Mouse (Mus musculus) kidney, postnatal 0 days (tissue): ENCODE results near the gene Ppib. TPM values are rescaled to one million over a fixed set of nuclear protein-coding genes. Genes with fewer than 3 reads are reported as not detected.

Source experiments
- ATAC-seq: fragments of 200-750 bp; cut with Nextera tagmentation; replicated peaks from 2 replicates; pipeline ENCODE4 v1.8.0; 2017; ENCODE audit warnings: low read depth, moderate number of reproducible peaks, moderate TSS enrichment, moderate library complexity; ENCODE audit not compliant: low FRiP score
- DNase-seq: peaks from one replicate; pipeline ENCODE4 v3.0.0-alpha.2; 2016; ENCODE audit warnings: low spot score
- H3K27ac ChIP-seq: fragments of 300-500 bp; sonication (generic); 2 replicates; pipeline ENCODE4 v1.5.1; 2014; ENCODE audit warnings: mild to moderate bottlenecking
- H3K27me3 ChIP-seq: fragments of 300-500 bp; sonication (generic); 2 replicates; pipeline ENCODE4 v1.6.1; 2014; ENCODE audit warnings: low read length, mixed read lengths; ENCODE audit not compliant: insufficient read depth
- H3K36me3 ChIP-seq: fragments of 300-500 bp; sonication (generic); 2 replicates; pipeline ENCODE4 v1.6.1; 2014; ENCODE audit warnings: low read length, mixed read lengths; ENCODE audit not compliant: insufficient read depth
- H3K4me1 ChIP-seq: fragments of 300-500 bp; sonication (generic); replicated peaks from 2 replicates; pipeline ENCODE4 v1.6.1; 2014; ENCODE audit warnings: antibody characterized with exemption, low read length, mixed read lengths; ENCODE audit not compliant: insufficient read depth
- H3K4me2 ChIP-seq: fragments of 300-500 bp; sonication (generic); 2 replicates; pipeline ENCODE4 v1.6.1; 2014; ENCODE audit warnings: mild to moderate bottlenecking, low read length, moderate library complexity, mixed read lengths
- H3K4me3 ChIP-seq: fragments of 300-500 bp; sonication (generic); replicated peaks from 2 replicates; pipeline ENCODE4 v1.5.1; 2014; ENCODE audit warnings: low read depth, low read length
- H3K9ac ChIP-seq: fragments of 300-500 bp; sonication (generic); 2 replicates; pipeline ENCODE4 v1.6.1; 2014; ENCODE audit warnings: low read depth, low read length
- H3K9me3 ChIP-seq: fragments of 300-500 bp; sonication (generic); replicated peaks from 2 replicates; pipeline ENCODE4 v1.6.1; 2016; ENCODE audit warnings: low read length, inconsistent platforms, mixed read lengths
- CTCF ChIP-seq: IDR thresholded peaks from 2 replicates; pipeline ENCODE4 v1.5.1; 2016; ENCODE audit warnings: antibody characterized with exemption, low read depth, mild to moderate bottlenecking, moderate library complexity
- WGBS: fragments of 180-500 bp; shearing (Covaris S2); extraction: QIAGEN DNeasy Blood & Tissue Kit; methylation state at CpG from one replicate; pipeline ENCODE4 v1.1.7; 2014; 5-methylcytosine and 5-hydroxymethylcytosine counted together
- polyA plus RNA-seq: library from polyadenylated mRNA; unstranded; fragments of >200 nt; fragmentation: Nextera tagmentation; extraction: Ambion mirVana; gene quantifications from 2 replicates; pipeline ENCODE4 v1.2.1, GENCODE M21; 2015

Ppib gene
- polyA plus RNA-seq, 1 experiment from 2014 or later = 789 TPM

DNA sequence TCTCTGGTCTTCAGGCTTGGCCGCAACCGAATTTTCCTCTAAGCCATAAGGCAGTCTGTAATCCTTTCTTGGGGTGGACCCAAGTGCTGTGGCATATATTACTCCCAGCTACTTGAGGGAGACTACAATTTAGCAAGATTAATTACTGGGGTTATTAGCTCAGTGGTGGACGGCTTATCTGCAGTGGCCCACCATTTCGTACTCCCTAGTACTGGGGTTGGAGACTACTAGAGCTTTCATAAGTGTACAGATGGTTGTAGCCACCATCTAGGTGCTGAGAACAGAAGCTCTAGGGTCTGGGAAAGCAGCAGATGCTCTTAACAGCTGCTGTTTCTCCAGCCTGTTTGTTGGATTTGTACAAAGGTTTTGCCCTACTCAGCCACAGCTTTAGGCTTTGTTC is 964 bp downstream of the Ppib start:
- H3K27me3 ChIP-seq = no peaks in the 10 kb centered on the region
- peak overlapping the region; percentile 73 for H3K4me2 ChIP-seq
- no peak overlapping the region for H3K27ac ChIP-seq
- ATAC-seq (no peak), DNase-seq (no peak)
- peaks cover 32% of the 10 kb centered on the region for H3K36me3 ChIP-seq
- no peaks in the 10 kb centered on the region for H3K9me3 ChIP-seq
- WGBS = 6% methylated on average over 4 of the region's 4 CpGs
- no peak for TF ChIP-seq CTCF
- H3K9ac ChIP-seq = peak overlapping the region; percentile 85
- peak overlapping the region; percentile 62 for H3K4me3 ChIP-seq
- H3K4me1 ChIP-seq = no peaks in the 10 kb centered on the region

DNA sequence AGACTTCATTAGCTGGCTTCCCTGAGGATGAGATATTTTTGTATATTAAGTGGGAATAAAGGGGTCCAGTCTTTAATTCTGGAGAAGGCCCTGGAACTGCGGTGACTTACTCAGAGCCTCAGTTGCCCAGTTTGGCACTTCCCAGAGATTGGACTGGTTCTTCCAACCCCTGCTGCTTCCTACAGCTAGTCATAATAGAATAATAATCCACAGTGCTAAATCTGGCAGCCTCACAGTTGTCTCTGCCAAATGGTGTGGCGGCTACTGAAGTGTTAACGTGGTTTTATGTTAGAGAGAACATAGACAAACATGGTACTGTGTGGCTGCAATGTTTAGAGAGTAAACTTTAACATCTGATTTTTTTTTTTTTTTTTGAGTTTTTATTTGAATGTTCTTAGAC is 1.6 kb downstream of the Ppib start:
- 53% methylated on average over 3 of the region's 3 CpGs for WGBS
- H3K27me3 ChIP-seq = no peaks in the 10 kb centered on the region
- ATAC-seq (no peak), DNase-seq (no peak)
- H3K4me3 ChIP-seq = no peak overlapping the region
- peaks cover 38% of the 10 kb centered on the region for H3K36me3 ChIP-seq
- H3K4me1 ChIP-seq = no peaks in the 10 kb centered on the region
- no peak overlapping the region for H3K27ac ChIP-seq
- H3K9ac ChIP-seq = no peak overlapping the region
- no peaks in the 10 kb centered on the region for H3K9me3 ChIP-seq
- TF ChIP-seq CTCF = no peak
- peak overlapping the region; percentile 73 for H3K4me2 ChIP-seq

DNA sequence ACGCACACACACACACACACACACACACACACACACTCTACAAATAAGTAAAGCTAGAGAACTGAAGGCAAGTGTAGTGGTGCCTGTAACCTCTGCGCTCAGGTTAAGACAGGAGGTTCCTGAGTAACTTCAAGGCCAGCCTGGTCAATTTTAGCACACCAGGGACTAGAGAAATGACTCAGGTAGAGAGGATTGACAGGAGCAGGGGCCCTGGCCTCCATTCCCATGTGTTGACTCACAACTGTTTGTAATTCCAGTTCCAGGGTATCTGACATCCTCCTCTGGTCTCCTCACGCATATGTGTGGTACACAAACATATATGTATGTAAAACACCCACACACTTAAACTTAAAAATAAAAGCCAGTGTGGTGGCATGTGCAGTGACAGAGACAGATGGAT is 3.4 kb downstream of the Ppib start:
- Histone ChIP-seq H3K36me3 (peaks cover 44% of the 10 kb centered on the region), H3K27me3 (0 out of 2 replicates have a peak, but pooled peaks cover under 1% of the 10 kb centered on the region), H3K4me2 (no peak overlapping the region), H3K4me1 (no peaks in the 10 kb centered on the region), H3K4me3 (no peak overlapping the region), H3K9me3 (no peaks in the 10 kb centered on the region), H3K27ac (no peak overlapping the region), H3K9ac (no peak overlapping the region)
- TF ChIP-seq CTCF = no peak
- whole genome bisulfite sequencing = 94% methylated on average over 3 of the region's 3 CpGs
- DNase-seq (no peak), ATAC-seq (no peak)

DNA sequence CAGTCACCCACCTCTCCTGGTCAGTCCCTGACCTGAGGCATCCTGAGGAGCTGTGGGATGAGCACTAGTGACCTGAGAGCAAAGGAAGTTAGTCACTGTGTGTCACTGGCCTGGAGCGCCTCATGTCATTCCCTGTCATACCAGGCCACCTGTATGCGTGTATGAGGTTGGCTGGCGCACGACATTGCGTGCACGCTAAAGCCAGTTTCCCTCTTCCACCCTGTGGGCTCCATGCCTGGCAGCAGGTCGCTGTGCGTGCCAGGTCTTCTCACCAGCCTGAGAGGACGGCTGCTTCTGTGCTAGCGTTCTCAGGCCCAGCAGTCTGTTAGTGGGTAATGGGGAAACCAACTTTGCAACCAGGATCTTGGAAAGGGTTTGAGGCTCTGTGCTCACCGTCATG is 4.3 kb downstream of the Ppib start:
- no peak for DNase-seq
- 95% methylated on average over 11 of the region's 11 CpGs for WGBS
- Histone ChIP-seq H3K27me3 (peaks cover 6% of the 10 kb centered on the region; the same call in 1 of the 2 replicates), H3K9ac (no peak overlapping the region), H3K4me2 (no peak overlapping the region), H3K4me1 (peaks cover 5% of the 10 kb centered on the region; the same call in 1 of the 2 replicates), H3K27ac (no peak overlapping the region), H3K36me3 (peaks cover 44% of the 10 kb centered on the region), H3K9me3 (no peaks in the 10 kb centered on the region), H3K4me3 (no peak overlapping the region)
- no peak for ATAC-seq
- TF ChIP-seq CTCF = no peak

DNA sequence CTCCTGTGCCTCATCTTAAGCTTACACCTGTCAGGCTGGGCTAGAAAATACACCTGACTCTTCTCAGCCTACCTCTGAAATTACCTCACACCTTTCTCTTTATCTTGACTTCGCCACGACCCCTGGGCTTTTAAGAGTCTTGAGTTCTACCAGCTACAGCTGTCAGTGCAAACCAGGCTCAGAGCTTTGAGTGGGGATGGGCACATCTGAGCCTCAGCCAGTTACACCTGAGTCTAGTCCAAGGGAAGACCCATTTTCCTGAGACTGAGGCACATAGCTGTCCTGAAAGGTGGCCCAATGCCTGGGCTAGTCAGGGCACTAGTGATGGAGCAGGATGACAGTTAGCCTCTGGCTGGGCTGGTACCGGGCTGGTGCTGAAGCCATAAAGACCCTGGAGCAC is 6.8 kb downstream of the Ppib start:
- no peak overlapping the region for H3K9ac ChIP-seq
- no peak for DNase-seq
- no peak overlapping the region for H3K4me2 ChIP-seq
- H3K27me3 ChIP-seq = peaks cover 6% of the 10 kb centered on the region; the same call in 1 of the 2 replicates
- ATAC-seq = no peak
- H3K4me3 ChIP-seq = no peak overlapping the region
- TF ChIP-seq CTCF = no peak
- H3K36me3 ChIP-seq = peaks cover 44% of the 10 kb centered on the region
- 97% methylated on average over 3 of the region's 3 CpGs for WGBS
- peaks cover 5% of the 10 kb centered on the region; the same call in 1 of the 2 replicates for H3K4me1 ChIP-seq
- no peaks in the 10 kb centered on the region for H3K9me3 ChIP-seq
- H3K27ac ChIP-seq = no peak overlapping the region

DNA sequence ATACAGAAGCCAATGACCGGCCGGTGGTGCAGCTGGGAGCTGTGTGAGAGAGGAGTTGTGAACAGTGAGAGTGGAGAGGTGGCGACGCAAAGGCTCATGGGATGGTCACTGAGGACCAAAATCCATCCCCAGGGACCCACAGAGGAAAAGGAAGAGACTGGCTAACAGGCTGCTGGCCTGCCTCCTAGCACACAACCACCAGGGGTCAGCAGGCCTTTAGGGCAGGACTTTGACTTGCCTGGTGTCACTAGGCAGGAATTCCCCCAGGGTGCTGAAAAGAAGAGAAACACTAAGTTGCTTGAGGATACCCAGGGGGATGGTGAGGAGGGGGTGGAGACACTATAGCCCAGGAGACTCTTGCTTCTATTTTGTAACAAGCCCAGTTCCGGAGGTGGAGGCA is 7.5 kb downstream of the Ppib start:
- H3K4me2 ChIP-seq = no peak overlapping the region
- peaks cover 5% of the 10 kb centered on the region; the same call in 1 of the 2 replicates for H3K4me1 ChIP-seq
- TF ChIP-seq CTCF = peak; percentile 80
- H3K27ac ChIP-seq = no peak overlapping the region
- ATAC-seq (no peak), DNase-seq (peak; percentile 75)
- WGBS = 26% methylated on average over 5 of the region's 5 CpGs
- peaks cover 6% of the 10 kb centered on the region; the same call in 1 of the 2 replicates for H3K27me3 ChIP-seq
- H3K36me3 ChIP-seq = peaks cover 42% of the 10 kb centered on the region
- no peaks in the 10 kb centered on the region for H3K9me3 ChIP-seq
- no peak overlapping the region for H3K9ac ChIP-seq
- H3K4me3 ChIP-seq = no peak overlapping the region

- DNase-seq (no peak), ATAC-seq (no peak)
- 69% methylated on average over 4 of the region's 4 CpGs for WGBS
- peaks cover 37% of the 10 kb centered on the region for H3K36me3 ChIP-seq
- peaks cover 6% of the 10 kb centered on the region; the same call in 1 of the 2 replicates for H3K27me3 ChIP-seq
- H3K9me3 ChIP-seq = no peaks in the 10 kb centered on the region
- H3K27ac ChIP-seq = no peak overlapping the region
- no peak overlapping the region for H3K4me3 ChIP-seq
- H3K4me1 ChIP-seq = peaks cover 5% of the 10 kb centered on the region; the same call in 1 of the 2 replicates
- H3K4me2 ChIP-seq = no peak overlapping the region
- no peak overlapping the region for H3K9ac ChIP-seq
- TF ChIP-seq CTCF = no peak
Measured at GRCm38 (mm10) chr9:66068056-66068455, 8.0 kb downstream of the Ppib start.
